Mouse (Mus musculus): ENCODE data around the gene Ccdc83.

Gene Ccdc83

GRCm38 (mm10) chr7:90259899-90260298, 5.7 kb downstream of the Ccdc83 start:
- no peak for DNase-seq (ENCODE audit: low read depth, low spot score)

- no peak for DNase-seq (ENCODE audit: low read depth, low spot score)
These were observed 6.9 kb downstream of the Ccdc83 start for GRCm38 (mm10) chr7:90258701-90259100.

- peak; percentile 19 for DNase-seq (ENCODE audit: low read depth, low spot score)
These were observed 12.6 kb downstream of the Ccdc83 start for GRCm38 (mm10) chr7:90252946-90253345.

- DNase-seq (ENCODE audit: low read depth, low spot score) = no peak
These were observed 21.9 kb downstream of the Ccdc83 start for GRCm38 (mm10) chr7:90243643-90244042.

- no peak for DNase-seq (ENCODE audit: low read depth, low spot score)
These were observed 22.4 kb downstream of the Ccdc83 start for GRCm38 (mm10) chr7:90243151-90243550.

GRCm38 (mm10) chr7:90236289-90236905, 29.2 kb downstream of the Ccdc83 start:
- DNase-seq (ENCODE audit: low read depth, low spot score) = no peak

- no peak for DNase-seq (ENCODE audit: low read depth, low spot score)
These were observed 31.7 kb downstream of the Ccdc83 start for GRCm38 (mm10) chr7:90233921-90234320.

- no peak for DNase-seq (ENCODE audit: low read depth, low spot score)
These were observed 34.1 kb downstream of the Ccdc83 start for GRCm38 (mm10) chr7:90231431-90231830.

- DNase-seq (ENCODE audit: low read depth, low spot score) = peak; percentile 35
These were observed 36.7 kb downstream of the Ccdc83 start for GRCm38 (mm10) chr7:90228884-90229283.

- no peak for DNase-seq (ENCODE audit: low read depth, low spot score)
These were observed 37.5 kb downstream of the Ccdc83 start for GRCm38 (mm10) chr7:90228075-90228474.

GRCm38 (mm10) chr7:90221487-90221886, 44.1 kb downstream of the Ccdc83 start:
- DNase-seq (ENCODE audit: low read depth, low spot score) = no peak

GRCm38 (mm10) chr7:90218122-90218521, 47.5 kb downstream of the Ccdc83 start:
- DNase-seq (ENCODE audit: low read depth, low spot score) = no peak

GRCm38 (mm10) chr7:90216511-90216910, 49.1 kb downstream of the Ccdc83 start:
- peak; percentile 38 for DNase-seq (ENCODE audit: low read depth, low spot score)

- no peak for DNase-seq (ENCODE audit: low read depth, low spot score)
These were observed 54.6 kb downstream of the Ccdc83 start for GRCm38 (mm10) chr7:90210947-90211346.

GRCm38 (mm10) chr7:90210116-90210515, 55.5 kb downstream of the Ccdc83 start:
- no peak for DNase-seq (ENCODE audit: low read depth, low spot score)

GRCm38 (mm10) chr7:90203914-90204313, 61.7 kb downstream of the Ccdc83 start:
- no peak for DNase-seq (ENCODE audit: low read depth, low spot score)

- no peak for DNase-seq (ENCODE audit: low read depth, low spot score)
These were observed 63.6 kb downstream of the Ccdc83 start for GRCm38 (mm10) chr7:90201877-90202465.

GRCm38 (mm10) chr7:90200251-90200650, 65.3 kb downstream of the Ccdc83 start:
- no peak for DNase-seq (ENCODE audit: low read depth, low spot score)

- no peak for DNase-seq (ENCODE audit: low read depth, low spot score)
These were observed 84.9 kb downstream of the Ccdc83 start for GRCm38 (mm10) chr7:90180635-90181034.

- DNase-seq (ENCODE audit: low read depth, low spot score) = no peak
These were observed 90.0 kb downstream of the Ccdc83 start for GRCm38 (mm10) chr7:90175576-90175975.

Data from forelimb bud, embryonic 11.5 days (tissue).